Mouse (Mus musculus): Measurements from ENCODE around the gene Gm2974.
"Not testable (repeated sequence)": the region's sequence is repeated elsewhere in the genome, so short reads cannot be mapped to it uniquely, and the experiment has no call there.

DNA sequence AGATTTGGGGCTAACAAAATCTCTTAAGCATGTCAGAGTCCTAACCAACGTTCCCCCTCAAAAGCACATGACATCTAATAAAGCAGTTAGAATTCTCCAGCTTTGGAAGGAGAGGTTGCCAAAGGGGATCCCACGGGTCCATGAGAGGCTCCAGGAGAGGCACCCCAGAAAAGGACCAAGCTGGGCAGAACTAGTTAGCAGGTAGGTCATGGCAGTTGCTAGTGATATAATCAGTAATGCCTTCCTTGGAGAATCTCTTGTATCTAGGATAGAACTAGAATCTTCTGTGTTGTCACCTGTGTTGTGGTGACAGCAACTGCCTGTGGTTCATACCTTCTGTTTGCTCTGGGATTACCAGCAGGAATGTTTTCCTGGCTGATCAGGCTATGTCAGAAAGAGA, 17.6 kb upstream of the Gm2974 start, which contains the start of gene Gm3127:
- TF ChIP-seq CTCF (conservative IDR thresholded peaks at IDR 0.05; ENCODE audit: insufficient read depth, insufficient read length, low read depth, low read length); POLR2A (IDR thresholded peaks at IDR 0.05; ENCODE audit: low read depth, low read length): not testable (repeated sequence)

All from kidney, adult 2 months (tissue).